Mouse (Mus musculus) layer of hippocampus, adult 2 months (tissue): ENCODE results near the gene Mamstr. TPM values are rescaled to one million over a fixed set of nuclear protein-coding genes. Genes with fewer than 3 reads are reported as not detected.

Experiments
- DNase-seq, 2 experiments: peaks; one replicate each; pipeline ENCODE4 v3.0.0; 2022; ENCODE audit warnings: low spot score in 2 of 2
- H3K27ac ChIP-seq: fragments of 200-600 bp; 2 replicates; pipeline ENCODE4 v1.8.1; 2022
- H3K4me3 ChIP-seq: fragments of 200-600 bp; 2 replicates; pipeline ENCODE4 v1.8.1; 2022; ENCODE audit warnings: mild to moderate bottlenecking
- CTCF ChIP-seq: fragments of 200-600 bp; conservative IDR thresholded peaks from 2 replicates; pipeline ENCODE4 v1.8.1; 2022; ENCODE audit warnings: antibody characterized with exemption, mild to moderate bottlenecking, moderate library complexity
- total RNA-seq, 2 experiments: library from RNA; stranded (reverse); gene quantifications; 2 replicates each; pipeline ENCODE4 v1.2.3; 2021

Mamstr gene
- total RNA-seq, 2 experiments from 2014 or later = 1.2 to 4.8 TPM

DNA sequence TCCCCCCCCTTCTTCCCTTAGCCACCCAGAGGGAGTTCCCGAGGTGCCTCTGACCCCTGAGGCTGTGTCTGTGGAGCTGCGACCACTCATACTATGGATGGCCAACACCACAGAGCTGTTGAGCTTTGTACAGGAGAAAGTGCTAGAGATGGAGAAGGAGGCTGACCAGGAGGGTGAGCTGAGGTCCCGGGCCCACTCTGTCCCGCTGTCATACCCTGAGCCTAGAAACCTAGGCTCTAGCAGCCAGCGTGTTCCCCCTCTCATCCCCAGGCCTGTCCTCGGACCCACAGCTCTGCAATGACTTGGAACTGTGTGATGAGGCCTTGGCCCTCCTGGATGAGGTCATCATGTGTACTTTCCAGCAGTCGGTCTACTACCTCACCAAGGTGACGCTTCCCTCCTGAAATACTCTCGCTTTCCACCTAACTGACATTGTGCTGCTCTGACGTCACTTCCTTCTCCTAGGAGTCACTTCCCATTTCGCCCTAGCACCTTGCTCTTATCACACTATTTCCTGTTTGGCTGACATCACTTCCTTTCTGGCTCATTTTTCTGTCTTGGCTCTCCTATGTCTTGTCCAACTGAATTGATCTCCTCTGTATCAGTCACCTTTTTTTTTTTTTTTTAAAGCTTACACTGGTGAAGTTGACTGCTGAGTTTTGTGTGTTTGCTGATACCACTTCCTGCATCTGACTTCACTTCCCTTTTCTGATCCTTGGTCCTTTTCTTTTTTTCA is 4.7 kb upstream of the Mamstr start:
- TF ChIP-seq CTCF = no peak

DNA sequence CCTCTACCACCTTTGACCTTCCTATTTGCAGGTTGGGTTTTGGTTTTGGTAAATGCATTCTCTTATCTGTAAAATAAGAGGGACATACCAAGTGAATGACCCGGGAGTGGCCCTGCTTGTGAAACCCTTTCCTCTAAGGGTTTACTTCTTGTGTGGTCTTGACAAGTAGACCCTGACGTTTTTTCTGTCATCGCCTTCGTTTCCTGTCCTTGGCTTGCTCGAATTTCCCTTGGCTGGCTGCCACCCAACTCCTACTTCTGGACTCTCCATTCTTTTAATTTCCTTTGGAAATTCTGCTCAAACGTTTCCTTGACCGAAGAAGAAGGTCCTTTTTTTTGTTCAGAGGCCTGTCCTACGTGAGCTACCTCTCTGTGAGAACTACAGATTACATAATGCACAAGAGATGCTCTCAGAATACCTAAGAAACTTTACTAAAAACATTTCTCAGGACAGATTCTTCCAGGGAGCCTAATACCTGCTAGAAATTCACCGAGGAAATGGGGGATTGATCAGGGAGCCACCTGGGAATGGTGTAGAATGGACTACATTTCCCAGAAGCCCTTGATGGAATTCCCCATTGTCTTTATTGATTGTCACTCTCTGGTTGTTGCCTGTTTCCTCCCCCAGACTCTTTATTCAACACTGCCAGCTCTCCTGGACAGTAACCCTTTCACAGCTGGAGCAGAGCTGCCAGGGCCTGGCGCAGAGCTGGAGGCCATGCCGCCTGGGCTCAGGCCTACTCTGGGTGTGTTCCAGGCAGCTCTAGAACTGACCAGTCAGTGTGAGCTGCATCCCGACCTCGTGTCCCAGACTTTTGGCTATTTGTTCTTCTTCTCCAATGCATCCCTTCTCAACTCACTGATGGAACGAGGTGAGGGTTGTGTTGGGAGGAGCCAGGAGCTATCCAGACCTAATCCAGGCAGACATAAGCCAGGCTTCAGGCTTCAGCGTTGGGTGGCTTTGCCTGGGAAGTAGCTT is 3.8 kb upstream of the Mamstr start:
- DNase-seq = no peak
- H3K27ac ChIP-seq = 0 out of 2 replicates have a peak overlapping the region, but pooled peaks have one; percentile 18
- TF ChIP-seq CTCF = no peak

More for the DNA sequence above, 4.7 kb upstream of the Mamstr start:
- no peak overlapping the region for H3K27ac ChIP-seq
- DNase-seq = no peak
- H3K4me3 ChIP-seq = no peak overlapping the region

DNA sequence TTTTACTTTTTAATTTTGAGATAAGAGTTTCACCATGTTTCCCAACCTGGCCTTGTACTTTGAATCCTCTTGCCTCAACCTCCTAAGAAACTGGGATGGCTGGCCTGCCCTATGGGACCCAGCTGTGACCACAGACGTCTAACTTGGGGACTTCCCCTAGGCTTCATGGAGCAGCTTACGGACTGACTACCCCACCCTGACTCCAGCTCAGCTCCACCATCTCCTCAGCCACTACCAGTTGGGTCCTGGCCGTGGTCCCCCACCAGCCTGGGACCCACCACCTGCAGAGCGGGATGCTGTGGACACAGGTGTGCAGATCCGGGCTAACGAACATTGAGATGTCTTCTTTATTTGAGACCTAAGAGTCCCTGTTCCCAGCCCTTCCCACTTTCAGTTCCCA is 2.1 kb upstream of the Mamstr start:
- Histone ChIP-seq H3K4me3 (peak overlapping the region; percentile 45; the same call in 1 of the 2 replicates), H3K27ac (no peak overlapping the region)
- TF ChIP-seq CTCF = no peak
- no peak for DNase-seq

More for the DNA sequence above, 3.8 kb upstream of the Mamstr start:
- H3K4me3 ChIP-seq = no peak overlapping the region

DNA sequence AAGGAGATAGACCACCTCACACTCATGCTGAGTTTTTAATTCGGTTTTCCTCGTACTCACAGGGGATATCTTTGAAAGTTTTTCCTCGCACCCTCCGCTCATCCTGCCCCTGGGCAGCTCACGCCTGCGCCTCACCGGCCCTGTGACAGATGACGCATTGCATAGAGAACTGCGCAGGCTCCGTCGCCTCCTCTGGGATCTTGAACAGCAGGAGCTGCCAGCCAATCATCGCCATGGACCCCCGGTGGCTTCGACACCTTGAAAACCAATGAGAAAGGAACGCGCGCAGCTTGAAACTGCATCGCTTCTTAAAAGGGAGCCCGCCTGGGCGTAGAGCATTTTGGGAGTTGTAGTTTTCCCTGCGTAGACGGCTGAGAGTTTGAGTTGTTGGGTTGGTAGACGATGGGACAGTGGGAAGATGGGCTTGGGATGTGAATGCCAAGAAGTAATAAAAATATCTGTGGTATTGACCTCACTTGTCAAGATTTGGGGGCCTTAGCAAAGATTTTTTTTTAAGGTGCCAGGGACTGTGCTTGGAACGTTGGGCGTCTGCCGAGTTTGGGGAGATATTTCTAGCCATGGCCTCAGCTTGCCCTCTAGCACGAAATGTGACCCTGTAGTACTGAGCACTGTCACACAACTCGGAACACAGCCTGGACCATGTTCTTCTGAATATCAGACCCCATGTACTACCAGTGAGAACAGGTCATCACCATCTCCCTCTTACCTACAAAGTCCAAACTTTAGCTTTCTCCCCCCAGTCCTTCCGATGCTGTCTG is 965 bp upstream of the Mamstr start:
- DNase-seq = peak; percentile 94 to 98
- Histone ChIP-seq H3K4me3 (peak overlapping the region; percentile 45), H3K27ac (peak overlapping the region; percentile 63)
- TF ChIP-seq CTCF = 0 out of 2 replicates have a peak, but pooled peaks have one; percentile 19

- peak overlapping the region; percentile 14; the same call in 1 of the 2 replicates for H3K27ac ChIP-seq
- no peak for TF ChIP-seq CTCF
- DNase-seq = no peak
- no peak overlapping the region for H3K4me3 ChIP-seq
Measured at GRCm38 (mm10) chr7:45640191-45640957, 597 bp downstream of the Mamstr start.

DNA sequence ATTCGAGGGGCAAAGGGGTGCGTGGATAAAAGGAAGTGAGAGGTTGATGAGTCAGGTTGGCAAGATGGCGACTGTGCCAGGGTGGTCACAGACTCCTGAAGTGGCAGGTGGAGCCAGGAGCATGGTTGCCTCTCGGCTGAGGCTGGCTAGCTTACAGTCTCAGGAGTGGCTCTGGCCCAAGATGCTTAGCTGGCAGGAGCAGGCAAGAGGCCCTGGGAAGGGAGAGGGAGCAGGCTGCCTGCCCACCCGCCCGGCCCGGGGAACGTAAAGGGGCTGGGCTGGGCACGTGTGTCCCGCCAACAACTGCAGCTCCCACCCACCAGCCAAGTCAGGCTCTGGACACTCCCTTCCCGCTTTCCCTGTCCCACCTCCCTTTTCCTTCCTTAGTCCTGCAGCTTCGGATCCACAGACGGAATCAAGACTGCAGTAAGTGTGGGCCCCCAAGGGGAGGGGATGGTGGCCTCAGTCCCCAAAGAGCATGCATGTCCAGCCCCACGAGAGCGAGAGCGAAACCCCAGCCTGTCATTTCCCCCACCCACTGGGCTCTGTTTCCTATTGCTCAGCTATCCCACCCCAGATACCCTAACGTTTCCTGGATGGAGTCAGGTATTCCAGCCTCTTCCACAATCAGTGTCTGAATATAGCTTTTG is 1.7 kb downstream of the Mamstr start:
- no peak for TF ChIP-seq CTCF
- no peak for DNase-seq
- 0 out of 2 replicates have a peak overlapping the region, but pooled peaks have one; percentile 7 for H3K27ac ChIP-seq
- H3K4me3 ChIP-seq = no peak overlapping the region

GRCm38 (mm10) chr7:45642083-45642482 is 2.3 kb downstream of the Mamstr start:
- Histone ChIP-seq H3K4me3 (no peak overlapping the region), H3K27ac (0 out of 2 replicates have a peak overlapping the region, but pooled peaks have one; percentile 7)
- no peak for DNase-seq
- TF ChIP-seq CTCF = no peak

DNA sequence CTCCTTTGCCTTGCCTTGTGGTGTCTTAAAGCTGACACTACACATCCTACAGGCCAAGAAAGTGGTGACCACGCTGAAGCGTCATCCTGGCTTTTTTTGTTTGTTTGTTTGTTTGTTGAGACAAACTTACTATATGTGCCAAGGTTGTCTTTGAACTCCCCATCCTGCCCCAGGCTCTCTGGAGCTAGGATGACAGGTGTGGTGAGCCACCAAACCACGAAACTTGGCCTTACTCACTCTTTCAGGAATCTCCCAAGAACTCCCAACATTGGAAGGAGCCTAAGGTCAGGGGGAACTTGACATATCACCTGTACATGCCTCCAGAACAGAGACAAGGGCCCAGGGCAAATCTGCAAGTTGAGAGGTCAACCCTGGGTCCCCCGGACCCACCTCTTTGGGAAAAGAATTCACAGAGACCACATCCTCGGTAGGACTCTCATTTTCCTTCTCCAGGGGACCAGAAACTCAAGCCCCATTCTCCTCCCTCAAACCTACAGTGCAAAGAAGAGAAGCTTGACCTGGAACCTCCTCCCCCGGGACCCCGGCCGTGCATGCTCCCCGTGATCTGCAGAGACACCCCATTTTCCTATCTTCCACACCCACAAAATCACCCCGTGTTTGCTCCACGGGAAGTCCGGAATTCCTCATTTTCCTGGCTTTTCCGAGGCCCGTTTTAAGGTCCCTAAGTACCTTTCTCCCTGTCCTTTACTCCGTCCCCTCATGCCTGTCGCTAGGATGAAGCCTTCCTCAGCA is 2.9 kb downstream of the Mamstr start:
- DNase-seq = no peak
- H3K4me3 ChIP-seq = peak overlapping the region; percentile 59
- TF ChIP-seq CTCF = no peak
- H3K27ac ChIP-seq = peak overlapping the region; percentile 85

DNA sequence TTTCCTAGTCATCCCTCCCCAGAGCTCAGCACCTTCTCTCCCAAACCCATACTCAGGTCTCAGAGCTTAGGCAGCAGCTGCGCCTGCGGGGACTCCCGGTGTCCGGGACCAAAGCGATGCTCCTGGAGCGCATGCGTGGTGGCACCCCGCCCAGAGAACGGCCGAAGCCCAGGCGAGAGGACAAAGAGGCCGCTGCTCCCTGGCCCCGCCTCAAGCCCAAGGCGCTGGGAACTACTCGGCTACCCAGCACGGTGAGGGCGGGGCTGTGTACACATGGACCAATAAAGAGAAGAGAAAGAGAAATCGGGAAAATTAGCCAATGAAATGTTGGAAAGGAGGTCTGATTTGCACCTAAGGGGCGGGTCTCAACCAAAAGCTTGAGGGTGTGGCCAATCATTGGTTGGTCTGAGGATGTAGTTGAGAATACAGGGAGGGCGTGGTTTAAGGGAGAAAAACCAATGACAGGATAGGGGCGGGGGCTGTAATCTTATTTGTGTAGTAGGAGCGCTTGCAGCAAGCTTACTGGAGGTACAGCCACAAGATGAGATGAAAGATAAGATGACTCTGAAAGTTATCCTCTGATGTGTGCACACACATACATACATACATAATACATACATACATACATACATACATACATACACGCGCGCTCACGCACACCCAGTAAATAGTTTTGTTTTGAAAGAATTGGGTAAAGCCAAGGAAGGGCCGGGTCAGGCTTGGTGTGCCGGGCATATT is 3.8 kb downstream of the Mamstr start:
- peak overlapping the region; percentile 85 for H3K27ac ChIP-seq
- peak; percentile 86 to 94 for DNase-seq
- no peak for TF ChIP-seq CTCF
- H3K4me3 ChIP-seq = peak overlapping the region; percentile 59

DNA sequence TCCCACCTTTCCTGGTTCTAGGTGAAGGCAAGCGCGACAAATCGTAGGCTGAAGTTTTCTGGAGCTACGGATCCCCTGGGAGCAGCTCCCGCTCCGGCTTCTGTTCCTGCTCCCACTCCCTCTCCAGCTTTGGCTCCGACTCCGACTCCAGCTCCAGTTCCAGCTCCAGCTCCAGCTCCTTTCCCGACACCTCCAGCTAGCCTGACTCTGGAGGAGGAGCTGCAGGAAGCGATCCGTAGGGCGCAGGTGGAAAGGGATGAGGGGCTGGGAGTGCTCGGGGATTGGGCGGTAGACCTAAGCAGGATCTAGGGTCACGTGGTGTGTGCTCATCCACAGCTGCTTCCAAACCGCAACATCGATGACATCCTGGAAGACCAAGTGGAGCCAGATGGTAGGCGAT is 4.4 kb downstream of the Mamstr start:
- no peak for TF ChIP-seq CTCF
- Histone ChIP-seq H3K27ac (peak overlapping the region; percentile 63), H3K4me3 (peak overlapping the region; percentile 51)
- DNase-seq = peak; percentile 67 to 76
